Mouse (Mus musculus) stomach, embryonic 16.5 days (tissue): ENCODE results near the gene 5730522E02Rik. TPM values are rescaled to one million over a fixed set of nuclear protein-coding genes. Genes with fewer than 3 reads are reported as not detected.

Experiments used
- ATAC-seq: fragments of 200-750 bp; cut with Nextera tagmentation; 2 replicates; pipeline ENCODE4 v1.8.0; 2017; ENCODE audit warnings: moderate number of reproducible peaks, moderate TSS enrichment; ENCODE audit not compliant: insufficient read depth, low FRiP score
- H3K27ac ChIP-seq: fragments of 300-500 bp; sonication (generic); 2 replicates; pipeline ENCODE4 v1.5.1; 2014; ENCODE audit warnings: low read length
- H3K27me3 ChIP-seq: fragments of 300-500 bp; sonication (generic); 2 replicates; pipeline ENCODE4 v1.6.1; 2014; ENCODE audit warnings: low read length, control low read depth, mixed read lengths; ENCODE audit not compliant: control insufficient read depth, insufficient read depth
- H3K36me3 ChIP-seq: fragments of 300-500 bp; sonication (generic); 2 replicates; pipeline ENCODE4 v1.6.1; 2014; ENCODE audit warnings: low read length; ENCODE audit not compliant: control insufficient read depth, insufficient read depth
- H3K4me1 ChIP-seq: fragments of 300-500 bp; sonication (generic); 2 replicates; pipeline ENCODE4 v1.6.1; 2014; ENCODE audit warnings: low read length, control low read depth, mixed read lengths; ENCODE audit not compliant: control insufficient read depth, insufficient read depth
- H3K4me2 ChIP-seq: fragments of 300-500 bp; sonication (generic); 2 replicates; pipeline ENCODE4 v1.6.1; 2014; ENCODE audit warnings: low read depth, low read length, mixed read lengths
- H3K4me3 ChIP-seq: fragments of 300-500 bp; sonication (generic); replicated peaks from 2 replicates; pipeline ENCODE4 v1.5.1; 2014; ENCODE audit warnings: mild to moderate bottlenecking, low read length
- H3K9ac ChIP-seq: fragments of 300-500 bp; sonication (generic); 2 replicates; pipeline ENCODE4 v1.6.1; 2014; ENCODE audit warnings: low read length
- H3K9me3 ChIP-seq: fragments of 300-500 bp; sonication (generic); replicated peaks from 2 replicates; pipeline ENCODE4 v1.6.1; 2016; ENCODE audit warnings: low read length, control low read depth; ENCODE audit not compliant: control insufficient read depth
- WGBS: fragments of 180-500 bp; shearing (Covaris S2); extraction: QIAGEN DNeasy Blood & Tissue Kit; methylation state at CpG from one replicate; pipeline ENCODE4 v1.1.7; 2014; 5-methylcytosine and 5-hydroxymethylcytosine counted together
- polyA plus RNA-seq: library from polyadenylated mRNA; unstranded; fragments of >200 nt; fragmentation: Nextera tagmentation; extraction: Ambion mirVana; gene quantifications from 2 replicates; pipeline ENCODE4 v1.2.1, GENCODE M21; 2015

Gene 5730522E02Rik
- polyA plus RNA-seq, 1 experiment from 2014 or later = 1.9 TPM

GRCm38 (mm10) chr11:26195468-26195867 is 15.1 kb downstream of the 5730522E02Rik start:
- H3K36me3 ChIP-seq = no peaks in the 10 kb centered on the region
- H3K9ac ChIP-seq = no peak overlapping the region
- H3K27ac ChIP-seq = no peak overlapping the region
- no peaks in the 10 kb centered on the region for H3K9me3 ChIP-seq
- 80% methylated on average over 3 of the region's 3 CpGs for WGBS
- H3K4me2 ChIP-seq = no peak overlapping the region
- no peak overlapping the region for H3K4me3 ChIP-seq
- no peaks in the 10 kb centered on the region for H3K27me3 ChIP-seq
- H3K4me1 ChIP-seq = no peaks in the 10 kb centered on the region
- ATAC-seq = no peak

- no peak overlapping the region for H3K4me3 ChIP-seq
- H3K27ac ChIP-seq = no peak overlapping the region
- 82% methylated on average over 3 of the region's 3 CpGs for WGBS
- no peak overlapping the region for H3K4me2 ChIP-seq
- H3K36me3 ChIP-seq = no peaks in the 10 kb centered on the region
- no peak for ATAC-seq
- H3K27me3 ChIP-seq = no peaks in the 10 kb centered on the region
- no peaks in the 10 kb centered on the region for H3K9me3 ChIP-seq
- no peak overlapping the region for H3K9ac ChIP-seq
- no peaks in the 10 kb centered on the region for H3K4me1 ChIP-seq
Observed at GRCm38 (mm10) chr11:26187231-26187967, 23.2 kb downstream of the 5730522E02Rik start.

GRCm38 (mm10) chr11:26170572-26170971 is 40.0 kb downstream of the 5730522E02Rik start:
- no peaks in the 10 kb centered on the region for H3K4me1 ChIP-seq
- no peak overlapping the region for H3K4me2 ChIP-seq
- H3K36me3 ChIP-seq = no peaks in the 10 kb centered on the region
- no peaks in the 10 kb centered on the region for H3K9me3 ChIP-seq
- no peaks in the 10 kb centered on the region for H3K27me3 ChIP-seq
- H3K27ac ChIP-seq = no peak overlapping the region
- no peak overlapping the region for H3K4me3 ChIP-seq
- ATAC-seq = no peak
- no peak overlapping the region for H3K9ac ChIP-seq
- 94% methylated on average over 2 of the region's 2 CpGs for WGBS

- H3K4me1 ChIP-seq = no peaks in the 10 kb centered on the region
- H3K36me3 ChIP-seq = no peaks in the 10 kb centered on the region
- no peak for ATAC-seq
- H3K27me3 ChIP-seq = no peaks in the 10 kb centered on the region
- no peak overlapping the region for H3K4me3 ChIP-seq
- H3K9me3 ChIP-seq = no peaks in the 10 kb centered on the region
- no peak overlapping the region for H3K9ac ChIP-seq
- 71% methylated on average over 7 of the region's 7 CpGs for WGBS
- no peak overlapping the region for H3K4me2 ChIP-seq
- H3K27ac ChIP-seq = no peak overlapping the region
Observed at GRCm38 (mm10) chr11:26167609-26167971, 43.0 kb downstream of the 5730522E02Rik start.

GRCm38 (mm10) chr11:26166966-26167608 is 43.5 kb downstream of the 5730522E02Rik start:
- no peaks in the 10 kb centered on the region for H3K27me3 ChIP-seq
- no peaks in the 10 kb centered on the region for H3K9me3 ChIP-seq
- no peaks in the 10 kb centered on the region for H3K4me1 ChIP-seq
- H3K36me3 ChIP-seq = no peaks in the 10 kb centered on the region
- peak overlapping the region; percentile 24; the same call in 1 of the 2 replicates for H3K27ac ChIP-seq
- H3K4me3 ChIP-seq = no peak overlapping the region
- WGBS = 69% methylated on average over 4 of the region's 4 CpGs
- H3K4me2 ChIP-seq = no peak overlapping the region
- no peak overlapping the region for H3K9ac ChIP-seq
- ATAC-seq = peak; percentile 66; the same call in 1 of the 2 replicates

GRCm38 (mm10) chr11:26164651-26165259 is 45.8 kb downstream of the 5730522E02Rik start:
- Histone ChIP-seq H3K36me3 (no peaks in the 10 kb centered on the region), H3K27me3 (no peaks in the 10 kb centered on the region), H3K9ac (no peak overlapping the region), H3K4me3 (no peak overlapping the region), H3K4me1 (peaks cover 3% of the 10 kb centered on the region; the same call in 1 of the 2 replicates), H3K4me2 (no peak overlapping the region), H3K9me3 (no peaks in the 10 kb centered on the region), H3K27ac (no peak overlapping the region)
- WGBS = 86% methylated on average over 5 of the region's 5 CpGs
- ATAC-seq = no peak

GRCm38 (mm10) chr11:26161354-26161753 is 49.2 kb downstream of the 5730522E02Rik start:
- Histone ChIP-seq H3K27me3 (no peaks in the 10 kb centered on the region), H3K4me2 (no peak overlapping the region), H3K4me1 (peaks cover 3% of the 10 kb centered on the region; the same call in 1 of the 2 replicates), H3K27ac (no peak overlapping the region), H3K9me3 (no peaks in the 10 kb centered on the region), H3K9ac (no peak overlapping the region), H3K4me3 (no peak overlapping the region), H3K36me3 (no peaks in the 10 kb centered on the region)
- WGBS = 54% methylated on average over 5 of the region's 5 CpGs
- ATAC-seq = no peak

- no peak overlapping the region for H3K9ac ChIP-seq
- H3K4me1 ChIP-seq = peaks cover 3% of the 10 kb centered on the region; the same call in 1 of the 2 replicates
- H3K9me3 ChIP-seq = no peaks in the 10 kb centered on the region
- H3K27ac ChIP-seq = no peak overlapping the region
- H3K36me3 ChIP-seq = no peaks in the 10 kb centered on the region
- 60% methylated on average over 3 of the region's 3 CpGs for WGBS
- no peak for ATAC-seq
- H3K4me2 ChIP-seq = no peak overlapping the region
- no peaks in the 10 kb centered on the region for H3K27me3 ChIP-seq
- H3K4me3 ChIP-seq = no peak overlapping the region
Observed at GRCm38 (mm10) chr11:26159033-26159432, 51.5 kb downstream of the 5730522E02Rik start.

GRCm38 (mm10) chr11:26140024-26140423 is 70.5 kb downstream of the 5730522E02Rik start:
- Histone ChIP-seq H3K4me1 (no peaks in the 10 kb centered on the region), H3K27me3 (no peaks in the 10 kb centered on the region), H3K4me3 (no peak overlapping the region), H3K27ac (no peak overlapping the region), H3K9ac (no peak overlapping the region), H3K4me2 (no peak overlapping the region), H3K36me3 (no peaks in the 10 kb centered on the region), H3K9me3 (no peaks in the 10 kb centered on the region)
- 75% methylated on average over 3 of the region's 3 CpGs for WGBS
- no peak for ATAC-seq
